Mouse (Mus musculus): ENCODE data around the gene Susd1. TPM values are rescaled to one million over a fixed set of nuclear protein-coding genes. Genes with fewer than 3 reads are reported as not detected.

Gene Susd1
- polyA plus RNA-seq, 1 experiment from 2014 or later, result 2.0 TPM

DNA sequence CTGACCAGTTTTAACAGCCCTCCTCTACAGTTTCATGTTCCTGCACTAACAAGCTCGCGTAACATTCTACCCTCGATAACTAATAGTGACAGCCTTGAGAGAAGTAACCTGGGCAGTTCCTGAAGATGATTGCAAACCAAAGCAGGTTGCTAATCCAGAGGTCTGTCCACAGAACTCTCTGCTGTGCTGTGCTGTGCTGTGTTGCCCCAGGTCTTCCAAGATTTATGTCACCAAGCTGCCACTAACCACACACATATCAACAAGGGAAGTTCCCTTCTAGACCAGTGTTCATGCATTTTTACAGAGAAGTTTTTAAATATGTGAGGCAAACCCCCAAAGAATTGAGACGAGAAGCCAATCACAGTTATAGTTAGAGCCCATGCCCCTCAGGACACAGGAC is 164.3 kb downstream of the Susd1 start:
- no peaks in the 10 kb centered on the region for H3K36me3 ChIP-seq
- 83% methylated on average over 4 of the region's 4 CpGs for WGBS
- no peaks in the 10 kb centered on the region for H3K27me3 ChIP-seq (ENCODE audit: low read depth, poor library complexity, severe bottlenecking)

DNA sequence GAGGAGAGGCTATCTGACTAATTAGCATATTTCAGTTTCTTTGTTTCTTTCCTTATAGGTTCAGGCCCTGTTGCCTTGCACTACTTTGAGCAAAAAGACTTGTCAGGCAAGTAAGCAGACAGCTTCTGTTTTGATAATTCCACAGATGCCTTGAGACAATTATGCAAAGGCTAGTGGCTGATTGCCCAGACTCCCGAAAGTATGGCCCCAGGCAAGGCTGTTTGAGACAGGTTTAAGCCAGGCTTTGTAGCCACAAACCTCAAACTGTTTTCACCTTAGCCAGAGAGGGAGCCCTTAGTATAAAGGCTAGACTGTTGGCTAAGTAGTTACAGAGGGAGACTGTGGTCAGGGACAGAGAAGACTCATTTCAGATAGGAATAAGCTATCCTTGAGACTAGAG is 165.1 kb downstream of the Susd1 start:
- Histone ChIP-seq H3K4me3 (no peak overlapping the region), H3K4me1 (no peaks in the 10 kb centered on the region), H3K27me3 (ENCODE audit: low read depth, poor library complexity, severe bottlenecking) (no peaks in the 10 kb centered on the region), H3K27ac (no peak overlapping the region), H3K9me3 (replicated peaks) (no peaks in the 10 kb centered on the region), H3K36me3 (no peaks in the 10 kb centered on the region)
- 41% methylated on average over 1 of the region's 1 CpGs for WGBS
- no peak for DNase-seq (ENCODE audit: low spot score)

More for the DNA sequence above, 164.3 kb downstream of the Susd1 start:
- Histone ChIP-seq H3K4me1 (no peaks in the 10 kb centered on the region), H3K27ac (no peak overlapping the region), H3K4me3 (no peak overlapping the region), H3K9me3 (replicated peaks) (no peaks in the 10 kb centered on the region)
- no peak for DNase-seq (ENCODE audit: low spot score)

- no peaks in the 10 kb centered on the region for H3K4me1 ChIP-seq
- H3K36me3 ChIP-seq, result no peaks in the 10 kb centered on the region
- H3K27me3 ChIP-seq (ENCODE audit: low read depth, poor library complexity, severe bottlenecking), result no peaks in the 10 kb centered on the region
- H3K9me3 ChIP-seq (replicated peaks), result no peaks in the 10 kb centered on the region
- H3K4me3 ChIP-seq, result no peak overlapping the region
- WGBS, result 92% methylated on average over 5 of the region's 5 CpGs
- no peak overlapping the region for H3K27ac ChIP-seq
- no peak for DNase-seq (ENCODE audit: low spot score)
Measured at GRCm38 (mm10) chr4:59265631-59266030, 172.8 kb downstream of the Susd1 start.

DNA sequence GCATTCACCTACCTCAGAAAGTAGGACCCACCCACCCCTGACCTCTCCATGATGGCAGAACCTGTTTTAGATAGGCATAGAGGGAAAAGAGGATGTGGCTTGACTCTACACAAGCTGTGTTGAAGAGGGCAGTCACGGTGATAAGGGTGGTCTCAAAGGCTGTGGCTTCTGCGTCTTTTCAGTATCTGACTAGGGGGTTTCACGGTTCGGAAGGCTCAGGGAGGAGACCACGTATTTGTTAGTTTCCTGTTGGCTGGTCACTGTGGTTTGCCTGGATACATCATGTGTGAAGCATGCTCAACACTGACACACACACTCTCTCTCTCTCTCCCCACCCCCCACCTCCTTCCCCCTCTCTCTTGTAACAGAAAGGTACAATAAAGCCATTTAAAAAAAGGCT is 173.3 kb downstream of the Susd1 start:
- H3K27ac ChIP-seq, result no peak overlapping the region
- no peak for DNase-seq (ENCODE audit: low spot score)
- H3K36me3 ChIP-seq, result no peaks in the 10 kb centered on the region
- H3K4me1 ChIP-seq, result no peaks in the 10 kb centered on the region
- 91% methylated on average over 5 of the region's 5 CpGs for WGBS
- H3K9me3 ChIP-seq (replicated peaks), result no peaks in the 10 kb centered on the region
- no peaks in the 10 kb centered on the region for H3K27me3 ChIP-seq (ENCODE audit: low read depth, poor library complexity, severe bottlenecking)
- H3K4me3 ChIP-seq, result no peak overlapping the region

Other genes starting within 250 kb of the Susd1 start
- gene Ugcg, start 249.4 kb downstream of the Susd1 start, polyA plus RNA-seq (2016; fragmentation: Nextera tagmentation; extraction: Ambion mirVana), result 8.7 and 9.2 TPM in 2 replicates
- 34.4 and 37.4 TPM in 2 replicates for gene Ptbp3, start 110.7 kb upstream of the Susd1 start, polyA plus RNA-seq (2016; fragmentation: Nextera tagmentation; extraction: Ambion mirVana)
- gene Hsdl2, start 142.9 kb upstream of the Susd1 start, polyA plus RNA-seq (2016; fragmentation: Nextera tagmentation; extraction: Ambion mirVana), result 14.5 and 15.3 TPM in 2 replicates
- 36.4 and 42.6 TPM in 2 replicates for gene E130308A19Rik, start 187.6 kb upstream of the Susd1 start, polyA plus RNA-seq (2016; fragmentation: Nextera tagmentation; extraction: Ambion mirVana)